Mouse (Mus musculus): ENCODE measurements around the gene Gm45808. TPM values are rescaled to one million over a fixed set of nuclear protein-coding genes. Genes with fewer than 3 reads are reported as not detected.
A peak's percentile ranks its signal among the peaks of the same experiment; 100 is the strongest.
"Not testable (repeated sequence)": the region's sequence is repeated elsewhere in the genome, so short reads cannot be mapped to it uniquely, and the experiment has no call there.

Gm45808 gene
- polyA plus RNA-seq, 1 experiment = 0.81 TPM

DNA sequence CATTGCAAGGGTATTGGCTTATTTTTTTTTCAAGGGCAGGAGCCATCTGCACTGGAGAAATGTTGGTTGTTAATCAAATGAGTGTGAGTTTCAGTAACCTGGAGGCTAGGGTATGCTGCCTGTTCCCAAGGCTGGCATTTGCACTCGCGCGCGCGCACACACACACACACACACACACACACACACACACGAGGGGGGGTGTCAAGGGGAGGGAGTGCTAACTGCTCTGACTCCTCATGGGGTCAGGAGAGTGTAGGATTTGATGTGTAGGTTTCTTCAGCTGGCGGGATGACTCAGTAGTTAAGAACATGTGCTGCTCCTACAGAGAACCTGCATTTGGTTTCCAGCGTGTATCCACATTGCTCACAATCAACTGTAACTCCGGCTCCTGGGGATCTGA lies 4.2 kb upstream of the Gm45808 start:
- no peak for TF ChIP-seq CTCF (IDR thresholded peaks at IDR 0.05; ENCODE audit: control insufficient read depth, insufficient read depth, insufficient replicate concordance, low read depth, low read length)
- TF ChIP-seq POLR2A (IDR thresholded peaks at IDR 0.05; ENCODE audit: control insufficient read depth, low read depth, low read length) = no peak
- Histone ChIP-seq H3K4me1 (ENCODE audit: control insufficient read depth, insufficient read depth, low read length) (peaks cover 2% of the 10 kb centered on the region), H3K27ac (ENCODE audit: control insufficient read depth, insufficient read depth, low read depth, low read length) (no peak overlapping the region), H3K4me3 (ENCODE audit: control insufficient read depth, low read depth, low read length) (no peak overlapping the region), H3K36me3 (ENCODE audit: control insufficient read depth, insufficient read depth, low read length) (no peaks in the 10 kb centered on the region), H3K27me3 (ENCODE audit: control insufficient read depth, insufficient read depth, low read length) (no peaks in the 10 kb centered on the region)

GRCm38 (mm10) chr7:45489578-45489977 lies 3.0 kb upstream of the Gm45808 start:
- H3K27ac ChIP-seq (ENCODE audit: control insufficient read depth, insufficient read depth, low read depth, low read length) = no peak overlapping the region; the same call in 1 of the 2 replicates
- TF ChIP-seq CTCF (IDR thresholded peaks at IDR 0.05; ENCODE audit: control insufficient read depth, insufficient read depth, insufficient replicate concordance, low read depth, low read length) (no peak), POLR2A (IDR thresholded peaks at IDR 0.05; ENCODE audit: control insufficient read depth, low read depth, low read length) (no peak)
- H3K4me1 ChIP-seq (ENCODE audit: control insufficient read depth, insufficient read depth, low read length) = peaks cover 2% of the 10 kb centered on the region

DNA sequence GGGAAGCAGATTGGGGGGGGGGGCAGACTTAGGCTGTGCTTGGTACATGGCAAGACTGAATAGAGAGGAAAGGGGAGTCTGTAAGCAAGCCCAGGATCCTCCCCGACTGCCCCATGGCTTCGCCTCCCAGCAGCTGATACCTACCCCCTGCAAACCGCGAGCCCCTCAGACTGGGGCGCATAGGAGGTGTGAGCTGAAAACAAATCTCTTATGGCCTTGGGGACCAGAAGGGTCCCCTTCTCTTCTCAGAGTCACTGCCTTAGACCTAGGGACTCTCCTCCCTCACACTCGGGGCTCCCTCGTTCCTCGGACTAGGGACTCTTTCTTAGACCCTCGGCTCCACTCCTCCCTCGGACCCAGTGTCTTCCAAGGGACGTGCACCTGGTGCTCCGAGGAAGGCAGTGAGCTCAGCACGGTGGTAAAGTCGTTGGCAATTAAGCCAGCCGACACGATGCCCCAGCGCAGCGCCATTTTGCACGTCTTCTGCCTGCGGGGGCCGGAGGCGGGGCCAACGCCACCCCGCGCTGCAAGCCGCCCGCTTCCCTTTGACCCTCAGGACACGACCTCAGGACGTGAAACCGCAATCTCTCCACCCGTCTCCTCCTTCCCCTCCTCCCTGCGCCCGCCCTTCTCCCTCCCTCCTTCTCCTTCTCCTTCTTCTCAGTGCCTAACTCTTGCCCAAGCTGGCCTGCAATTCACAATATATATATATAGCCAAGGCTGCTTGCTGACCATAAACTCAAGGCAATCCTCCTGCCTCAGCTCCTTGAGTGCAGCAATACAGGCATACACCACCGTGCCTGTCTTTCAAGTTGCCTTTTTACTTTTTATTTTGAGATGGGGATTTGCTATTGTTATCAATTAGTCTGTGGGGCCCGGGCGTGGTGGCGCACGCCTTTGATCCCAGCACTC lies 1.9 kb upstream of the Gm45808 start, which contains the start of gene Dhdh:
Gene Dhdh (minus strand): TSS at position 513 of the 912 bp plus-strand sequence.
- TF ChIP-seq CTCF (IDR thresholded peaks at IDR 0.05; ENCODE audit: control insufficient read depth, insufficient read depth, insufficient replicate concordance, low read depth, low read length) (no peak), POLR2A (IDR thresholded peaks at IDR 0.05; ENCODE audit: control insufficient read depth, low read depth, low read length) (peak; percentile 63; the same call in 1 of the 2 replicates)
- H3K4me3 ChIP-seq (ENCODE audit: control insufficient read depth, low read depth, low read length) = peak within 1 kb of the TSS; percentile 84
- peak within 1 kb of the TSS; percentile 70 for H3K27ac ChIP-seq (ENCODE audit: control insufficient read depth, insufficient read depth, low read depth, low read length)
- no peaks in the 10 kb centered on the region for H3K36me3 ChIP-seq (ENCODE audit: control insufficient read depth, insufficient read depth, low read length)
- no peaks in the 10 kb centered on the region for H3K27me3 ChIP-seq (ENCODE audit: control insufficient read depth, insufficient read depth, low read length)
- H3K4me1 ChIP-seq (ENCODE audit: control insufficient read depth, insufficient read depth, low read length) = peaks cover 2% of the 10 kb centered on the region

More at GRCm38 (mm10) chr7:45489578-45489977, 3.0 kb upstream of the Gm45808 start:
- H3K4me3 ChIP-seq (ENCODE audit: control insufficient read depth, low read depth, low read length) = no peak overlapping the region
- H3K27me3 ChIP-seq (ENCODE audit: control insufficient read depth, insufficient read depth, low read length) = no peaks in the 10 kb centered on the region
- H3K36me3 ChIP-seq (ENCODE audit: control insufficient read depth, insufficient read depth, low read length) = no peaks in the 10 kb centered on the region

GRCm38 (mm10) chr7:45487861-45488292 lies 1.3 kb upstream of the Gm45808 start:
- no peaks in the 10 kb centered on the region for H3K36me3 ChIP-seq (ENCODE audit: control insufficient read depth, insufficient read depth, low read length)
- H3K27me3 ChIP-seq (ENCODE audit: control insufficient read depth, insufficient read depth, low read length) = no peaks in the 10 kb centered on the region
- H3K4me1 ChIP-seq (ENCODE audit: control insufficient read depth, insufficient read depth, low read length) = peaks cover 2% of the 10 kb centered on the region
- peak overlapping the region; percentile 68 for H3K4me3 ChIP-seq (ENCODE audit: control insufficient read depth, low read depth, low read length)
- no peak for TF ChIP-seq POLR2A (IDR thresholded peaks at IDR 0.05; ENCODE audit: control insufficient read depth, low read depth, low read length)
- no peak for TF ChIP-seq CTCF (IDR thresholded peaks at IDR 0.05; ENCODE audit: control insufficient read depth, insufficient read depth, insufficient replicate concordance, low read depth, low read length)
- peak overlapping the region; percentile 65 for H3K27ac ChIP-seq (ENCODE audit: control insufficient read depth, insufficient read depth, low read depth, low read length)

GRCm38 (mm10) chr7:45486158-45486557 lies 453 bp downstream of the Gm45808 start:
- Histone ChIP-seq H3K27me3 (ENCODE audit: control insufficient read depth, insufficient read depth, low read length) (no peaks in the 10 kb centered on the region), H3K36me3 (ENCODE audit: control insufficient read depth, insufficient read depth, low read length) (no peaks in the 10 kb centered on the region), H3K4me1 (ENCODE audit: control insufficient read depth, insufficient read depth, low read length) (peaks cover 7% of the 10 kb centered on the region), H3K4me3 (ENCODE audit: control insufficient read depth, low read depth, low read length) (peak overlapping the region; percentile 60), H3K27ac (ENCODE audit: control insufficient read depth, insufficient read depth, low read depth, low read length) (peak overlapping the region; percentile 68)
- TF ChIP-seq POLR2A (IDR thresholded peaks at IDR 0.05; ENCODE audit: control insufficient read depth, low read depth, low read length) (peak; percentile 35; the same call in 1 of the 2 replicates), CTCF (IDR thresholded peaks at IDR 0.05; ENCODE audit: control insufficient read depth, insufficient read depth, insufficient replicate concordance, low read depth, low read length) (no peak)

- H3K4me1 ChIP-seq (ENCODE audit: control insufficient read depth, insufficient read depth, low read length); H3K4me3 ChIP-seq (ENCODE audit: control insufficient read depth, low read depth, low read length); H3K27me3 ChIP-seq (ENCODE audit: control insufficient read depth, insufficient read depth, low read length); H3K36me3 ChIP-seq (ENCODE audit: control insufficient read depth, insufficient read depth, low read length): not testable (repeated sequence)
- H3K27ac ChIP-seq (ENCODE audit: control insufficient read depth, insufficient read depth, low read depth, low read length) = 0 out of 2 replicates have a peak overlapping the region, but pooled peaks have one; percentile 16
These were observed 1.6 kb downstream of the Gm45808 start for GRCm38 (mm10) chr7:45484985-45485384.

GRCm38 (mm10) chr7:45482166-45482565 lies 4.4 kb downstream of the Gm45808 start:
- Histone ChIP-seq H3K36me3 (ENCODE audit: control insufficient read depth, insufficient read depth, low read length) (no peaks in the 10 kb centered on the region), H3K27ac (ENCODE audit: control insufficient read depth, insufficient read depth, low read depth, low read length) (peak overlapping the region; percentile 39), H3K27me3 (ENCODE audit: control insufficient read depth, insufficient read depth, low read length) (no peaks in the 10 kb centered on the region), H3K4me1 (ENCODE audit: control insufficient read depth, insufficient read depth, low read length) (peaks cover 6% of the 10 kb centered on the region), H3K4me3 (ENCODE audit: control insufficient read depth, low read depth, low read length) (peak overlapping the region; percentile 82; the same call in 1 of the 2 replicates)
- TF ChIP-seq POLR2A (IDR thresholded peaks at IDR 0.05; ENCODE audit: control insufficient read depth, low read depth, low read length) (no peak), CTCF (IDR thresholded peaks at IDR 0.05; ENCODE audit: control insufficient read depth, insufficient read depth, insufficient replicate concordance, low read depth, low read length) (no peak)
